Mouse (Mus musculus) cerebellum, adult 8-10 months (tissue): ENCODE data around the gene Tenm2.

Source experiments
- DNase-seq: peaks from one replicate; pipeline ENCODE4 v3.0.0; 2022

The Tenm2 gene

GRCm38 (mm10) chr11:36036061-36036695, 1199.6 kb downstream of the Tenm2 start:
- DNase-seq, result peak; percentile 62

DNA sequence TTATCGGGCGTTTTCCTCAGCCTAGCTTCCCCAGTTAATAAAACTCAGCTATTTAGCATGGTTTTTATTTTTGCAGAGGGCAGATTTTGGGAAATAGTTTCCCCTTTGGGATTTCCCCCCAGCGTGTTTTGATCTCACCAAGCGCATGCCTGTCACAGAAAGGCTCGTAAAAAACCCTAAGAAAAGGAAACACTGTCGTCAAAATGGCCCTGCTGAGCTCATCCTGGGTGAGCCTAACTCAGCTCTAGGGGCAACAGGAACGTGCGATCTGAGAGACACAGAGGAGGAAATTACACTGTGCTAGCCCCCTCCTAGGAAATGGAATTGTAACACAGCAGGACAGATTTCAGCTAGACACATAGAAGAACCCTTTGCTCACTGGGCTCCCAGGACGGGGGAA, 1204.0 kb downstream of the Tenm2 start:
- no peak for DNase-seq

- DNase-seq, result no peak
Observed at GRCm38 (mm10) chr11:36020009-36020408, 1215.8 kb downstream of the Tenm2 start.

DNA sequence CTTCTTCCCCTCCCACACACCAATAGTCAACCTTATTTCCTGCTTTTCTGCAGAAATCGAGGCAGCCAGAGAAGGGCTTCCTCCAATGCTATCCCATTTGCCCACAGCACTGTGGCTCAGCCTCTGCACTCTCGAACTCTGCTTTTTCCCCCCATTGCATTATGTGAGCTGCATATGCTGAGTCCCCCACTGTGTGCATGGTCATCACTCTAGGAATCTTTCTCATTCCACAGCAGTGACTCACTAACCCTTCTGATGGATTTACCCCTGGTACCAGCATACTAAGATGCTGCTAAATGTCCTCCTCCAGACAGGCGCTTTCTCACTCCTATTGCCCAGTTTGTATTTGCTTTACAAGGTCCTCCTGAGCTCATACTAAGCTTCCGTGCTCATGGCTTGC, 1222.6 kb downstream of the Tenm2 start:
- no peak for DNase-seq

DNA sequence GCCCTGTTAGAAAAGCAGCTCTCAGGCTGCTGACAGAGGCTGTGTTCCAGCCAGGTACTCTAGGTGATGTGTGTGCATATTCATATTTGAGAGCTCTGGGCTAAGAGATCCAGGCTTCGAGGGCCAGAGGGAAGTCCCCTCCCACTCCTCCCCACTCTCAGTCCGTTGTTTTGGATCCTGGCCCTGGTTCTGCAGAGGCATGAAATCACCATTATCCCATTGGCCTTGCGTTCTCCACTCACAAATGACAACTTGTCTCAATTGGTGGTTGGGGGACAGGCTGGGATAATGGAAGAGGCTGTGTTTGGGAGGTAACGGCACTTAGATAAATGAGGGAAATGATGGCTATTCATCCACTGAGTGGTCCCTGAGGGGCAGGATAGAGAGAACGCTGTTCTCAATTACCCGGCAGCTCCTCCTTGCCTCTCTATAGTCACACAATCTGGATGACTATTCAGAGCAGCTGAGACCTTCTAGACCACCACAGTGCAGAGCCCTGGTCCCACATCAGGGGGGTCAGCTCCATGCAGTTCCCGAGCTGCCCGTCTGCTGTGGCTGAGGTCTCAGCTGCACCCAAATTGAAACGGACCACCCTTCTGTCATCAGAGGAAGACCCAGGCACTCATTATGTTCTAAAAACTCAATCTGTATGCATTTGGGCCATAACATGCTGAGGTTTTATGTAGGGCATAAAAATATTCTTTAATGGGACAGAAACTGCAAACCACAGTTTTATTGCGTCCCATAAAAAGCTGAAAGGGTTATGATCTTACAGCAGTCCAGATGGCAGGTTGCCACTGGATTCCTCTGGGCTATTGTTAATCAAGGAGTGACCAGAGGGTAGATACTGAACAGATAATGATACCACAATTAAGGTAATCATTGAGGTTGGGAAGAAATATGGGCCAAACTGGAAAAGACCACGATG, 1226.2 kb downstream of the Tenm2 start:
- DNase-seq, result no peak

DNA sequence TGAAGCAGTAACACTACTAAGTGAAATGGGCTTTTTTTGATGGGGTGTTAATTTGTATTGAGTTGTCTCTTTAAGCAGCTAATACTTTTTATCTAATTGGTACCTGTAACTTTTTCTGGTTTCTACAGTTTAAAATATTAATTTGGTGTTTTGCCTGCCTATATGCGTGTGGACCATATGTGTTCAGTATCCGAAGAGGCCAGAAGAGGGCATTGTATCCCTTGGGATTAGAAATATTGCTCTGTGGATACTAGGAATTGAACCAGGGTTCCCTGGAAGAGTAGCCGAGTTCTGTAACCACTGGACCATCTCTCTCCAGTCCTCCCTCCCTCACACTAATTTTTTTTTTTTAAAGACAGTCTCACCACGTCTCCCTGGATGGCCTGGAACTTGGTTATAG, 1232.9 kb downstream of the Tenm2 start:
- no peak for DNase-seq

DNA sequence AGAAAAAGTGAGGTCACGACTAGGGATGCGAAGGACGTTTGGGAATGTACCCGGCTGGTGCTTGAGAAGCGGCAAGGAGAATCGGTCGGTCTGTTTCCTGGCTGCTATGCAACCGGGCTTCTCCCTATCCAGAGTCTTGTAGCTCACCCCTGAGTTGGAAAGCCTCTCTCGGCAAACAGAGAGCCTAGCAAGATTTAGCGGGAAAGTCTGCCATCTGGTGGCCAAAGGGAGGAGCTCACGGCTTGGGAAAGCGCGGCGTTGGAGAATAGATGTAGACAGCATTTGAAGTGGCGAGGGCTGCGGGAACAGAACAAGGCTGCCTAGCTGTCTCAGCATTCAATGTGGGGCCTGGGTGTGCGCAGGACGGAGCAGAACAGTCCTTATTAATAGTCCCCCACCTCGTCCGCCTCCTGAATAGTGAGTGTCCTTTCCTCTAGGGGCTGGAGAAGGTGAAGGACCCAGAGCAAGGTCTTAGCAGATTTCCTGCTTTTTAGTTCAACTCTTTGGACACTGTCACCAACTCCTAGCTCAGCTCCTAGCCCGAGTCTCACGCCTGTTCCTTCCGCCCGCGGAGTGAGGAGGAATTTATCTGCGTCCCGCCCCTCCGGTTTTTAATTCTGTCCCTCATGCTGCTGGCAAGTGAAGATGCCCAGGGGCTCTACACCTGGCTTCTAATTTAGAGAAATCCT, 1234.3 kb downstream of the Tenm2 start:
- DNase-seq, result peak; percentile 89

DNA sequence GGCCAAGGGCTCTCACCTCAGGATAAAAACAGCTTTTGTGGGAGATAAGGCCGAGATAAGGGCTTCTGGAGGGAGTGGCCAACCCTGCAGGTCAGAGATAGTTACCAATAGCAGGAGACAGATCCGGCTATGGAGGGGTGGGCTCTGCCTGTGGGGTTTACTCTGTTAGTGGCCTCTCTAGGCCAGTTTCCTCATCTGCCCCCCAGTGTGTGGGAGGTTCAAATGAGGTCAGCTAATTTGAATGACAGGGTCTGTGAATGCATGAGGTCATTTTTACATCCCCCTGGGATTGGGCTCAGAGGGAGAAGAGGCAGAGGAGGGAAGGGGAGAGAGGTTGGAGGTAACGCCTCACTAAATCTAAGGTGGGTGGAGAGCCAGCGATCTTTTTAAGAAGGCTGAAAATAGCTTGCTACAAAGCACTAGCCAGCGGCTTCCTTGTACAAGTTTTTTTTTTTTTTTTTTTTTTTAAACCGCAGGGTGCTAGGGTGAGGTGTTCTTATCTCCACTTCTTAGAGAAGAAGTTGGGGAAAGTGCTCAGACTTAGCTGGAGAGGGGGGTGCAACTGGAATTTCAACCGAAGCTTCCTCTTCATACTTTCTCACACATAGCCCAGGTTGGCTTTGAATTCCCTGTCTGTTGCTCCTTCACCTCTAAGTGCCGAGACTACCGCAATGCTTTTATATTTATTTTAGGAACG, 1235.0 kb downstream of the Tenm2 start:
- DNase-seq, result no peak

- no peak for DNase-seq
Observed at GRCm38 (mm10) chr11:36000038-36000437, 1235.7 kb downstream of the Tenm2 start.

GRCm38 (mm10) chr11:35998048-35998447, 1237.7 kb downstream of the Tenm2 start:
- no peak for DNase-seq

- DNase-seq, result no peak
Observed at GRCm38 (mm10) chr11:35995310-35995709, 1240.5 kb downstream of the Tenm2 start.

DNA sequence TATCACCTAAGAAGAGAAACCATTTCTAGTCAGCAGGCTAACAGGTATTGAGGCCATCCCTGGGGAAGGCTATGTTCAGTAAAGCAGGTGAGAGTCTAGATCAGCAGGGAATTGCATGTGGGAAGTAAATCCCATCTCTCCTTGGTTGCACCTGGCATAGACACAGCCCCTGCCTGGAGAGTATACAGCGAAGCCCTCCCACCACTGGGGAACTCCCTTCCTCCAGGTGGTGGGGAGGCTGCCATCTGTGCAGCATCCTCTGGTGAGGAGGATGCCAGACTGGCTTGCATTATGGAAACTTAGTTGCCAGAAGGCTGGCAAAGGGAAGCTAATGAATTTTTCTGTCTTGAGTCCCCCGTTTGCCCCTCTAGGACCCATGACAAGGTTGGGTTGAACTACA, 1243.9 kb downstream of the Tenm2 start:
- no peak for DNase-seq

GRCm38 (mm10) chr11:35989967-35990366, 1245.8 kb downstream of the Tenm2 start:
- no peak for DNase-seq

DNA sequence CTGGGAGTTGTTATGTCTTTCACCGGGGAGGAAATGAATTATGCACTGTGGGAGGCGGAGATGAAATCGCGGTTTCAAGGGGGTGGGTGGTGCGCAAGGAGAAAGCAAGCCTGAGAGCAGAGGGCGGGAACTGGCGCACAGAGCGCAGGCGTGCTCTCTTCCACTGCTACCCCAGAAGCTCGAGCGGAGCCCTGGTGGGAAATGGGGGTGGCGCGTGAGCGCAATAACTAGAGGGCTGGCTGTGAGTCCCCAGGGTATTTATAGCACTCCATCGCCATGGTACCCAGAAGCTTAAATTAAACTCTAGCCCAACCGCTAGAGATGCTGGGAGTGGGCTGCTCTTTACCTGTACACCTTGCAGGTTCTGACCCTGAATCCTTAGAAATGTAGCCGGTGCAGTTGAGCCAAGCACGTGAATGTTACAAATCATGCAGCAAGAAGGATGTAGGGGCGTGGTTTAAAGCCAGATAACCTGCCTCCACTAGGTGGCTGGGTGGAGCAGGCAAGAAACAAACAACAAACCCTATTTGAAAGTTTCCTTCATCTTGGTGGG, 1249.8 kb downstream of the Tenm2 start:
- peak; percentile 48 for DNase-seq

GRCm38 (mm10) chr11:35982734-35983133, 1253.0 kb downstream of the Tenm2 start:
- DNase-seq, result peak; percentile 66

GRCm38 (mm10) chr11:35980411-35980917, 1255.3 kb downstream of the Tenm2 start, which contains the start of gene Wwc1:
TSS of gene Wwc1 (minus strand) at chr11:35980527.
- DNase-seq, result peak; percentile 40

- DNase-seq, result no peak
Observed at GRCm38 (mm10) chr11:35979733-35980410, 1255.9 kb downstream of the Tenm2 start.

GRCm38 (mm10) chr11:35979266-35979732, 1256.5 kb downstream of the Tenm2 start:
- no peak for DNase-seq

DNA sequence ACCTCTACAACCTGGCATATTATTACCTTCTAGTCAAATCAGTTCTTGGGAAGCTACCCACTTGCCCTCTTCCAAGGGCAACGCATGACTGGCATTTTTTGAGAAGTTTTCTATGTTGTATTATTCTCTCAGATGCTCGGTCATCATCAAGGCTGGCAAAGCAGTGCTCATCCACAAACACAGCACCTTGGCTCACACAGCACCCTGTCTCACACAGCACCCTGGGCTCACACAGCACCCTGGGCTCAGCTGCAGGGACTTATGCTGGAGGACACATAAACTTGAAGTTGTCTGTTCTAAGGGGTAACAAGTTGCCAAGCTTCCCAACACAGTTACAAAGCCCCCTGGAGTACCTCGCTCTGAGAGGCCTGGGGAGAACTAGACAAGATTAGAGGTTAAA, 1258.0 kb downstream of the Tenm2 start:
- DNase-seq, result no peak

DNA sequence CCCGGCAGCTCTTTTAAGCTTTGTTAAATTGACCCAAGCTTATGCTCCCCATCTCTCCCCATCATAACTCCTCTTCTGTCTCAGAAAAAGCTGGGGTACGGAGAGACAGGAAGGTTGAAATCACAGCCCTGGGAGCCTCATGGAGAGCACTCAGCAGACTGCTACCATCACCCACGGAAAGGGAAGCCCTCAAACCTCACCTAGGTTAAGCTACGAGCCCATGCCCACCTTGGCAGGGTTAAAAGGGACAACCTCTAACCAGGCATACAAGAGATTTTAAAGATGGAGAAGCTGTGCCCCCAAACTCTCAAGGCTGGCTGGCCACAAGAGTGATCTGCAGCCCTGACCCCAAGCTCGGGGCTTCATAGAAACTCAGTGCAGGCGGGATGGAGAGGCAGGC, 1258.7 kb downstream of the Tenm2 start:
- DNase-seq, result no peak

- no peak for DNase-seq
Observed at GRCm38 (mm10) chr11:35976482-35976881, 1259.3 kb downstream of the Tenm2 start.
